Mouse (Mus musculus) heart, postnatal 0 days (tissue): ENCODE measurements at regions not wholly inside any gene's neighbourhood (a gene's known extent, or its start where the extent isn't known, plus 50 kb on each side); places are given as distances from the start of the nearest gene placed in this dataset.

Experiments used
- ATAC-seq: fragments of 200-750 bp; cut with Nextera tagmentation; 2 replicates; pipeline ENCODE4 v1.8.0; 2017; ENCODE audit warnings: low read depth, moderate number of reproducible peaks, moderate library complexity; ENCODE audit not compliant: insufficient read depth
- DNase-seq: peaks from one replicate; pipeline ENCODE4 v3.0.0-alpha.2; 2016; ENCODE audit warnings: low spot score
- H3K27ac ChIP-seq: fragments of 300-500 bp; sonication (generic); 2 replicates; pipeline ENCODE4 v1.5.1; 2014; ENCODE audit warnings: low read depth, mild to moderate bottlenecking
- H3K27me3 ChIP-seq: fragments of 300-500 bp; sonication (generic); 2 replicates; pipeline ENCODE4 v1.6.1; 2014; ENCODE audit warnings: low read length, mixed read lengths; ENCODE audit not compliant: control insufficient read depth, insufficient read depth
- H3K36me3 ChIP-seq: fragments of 300-500 bp; sonication (generic); replicated peaks from 2 replicates; pipeline ENCODE4 v1.6.1; 2014; ENCODE audit warnings: low read length, mixed read lengths; ENCODE audit not compliant: control insufficient read depth, insufficient read depth
- H3K4me1 ChIP-seq: fragments of 300-500 bp; sonication (generic); 2 replicates; pipeline ENCODE4 v1.6.1; 2014; ENCODE audit warnings: antibody characterized with exemption; ENCODE audit not compliant: control insufficient read depth, insufficient read depth
- H3K4me2 ChIP-seq: fragments of 300-500 bp; sonication (generic); 2 replicates; pipeline ENCODE4 v1.6.1; 2014; ENCODE audit warnings: low read depth, mild to moderate bottlenecking, low read length, moderate library complexity
- H3K4me3 ChIP-seq: fragments of 300-500 bp; sonication (generic); 2 replicates; pipeline ENCODE4 v1.5.1; 2014; ENCODE audit warnings: low read depth, low read length
- H3K9ac ChIP-seq: fragments of 300-500 bp; sonication (generic); replicated peaks from 2 replicates; pipeline ENCODE4 v1.6.1; 2014; ENCODE audit warnings: low read depth, low read length, mixed read lengths
- H3K9me3 ChIP-seq: fragments of 300-500 bp; sonication (generic); replicated peaks from 2 replicates; pipeline ENCODE4 v1.6.1; 2016; ENCODE audit warnings: low read length; ENCODE audit not compliant: control insufficient read depth
- CTCF ChIP-seq: IDR thresholded peaks from 2 replicates; pipeline ENCODE4 v1.5.1; 2016; ENCODE audit warnings: antibody characterized with exemption, control low read depth, low read depth
- EP300 ChIP-seq: IDR thresholded peaks from 2 replicates; pipeline ENCODE4 v1.6.1; 2016; ENCODE audit warnings: antibody characterized with exemption, low read depth
- WGBS: fragments of 180-500 bp; shearing (Covaris S2); extraction: QIAGEN DNeasy Blood & Tissue Kit; methylation state at CpG from one replicate; pipeline ENCODE4 v1.1.7; 2014; 5-methylcytosine and 5-hydroxymethylcytosine counted together

DNA sequence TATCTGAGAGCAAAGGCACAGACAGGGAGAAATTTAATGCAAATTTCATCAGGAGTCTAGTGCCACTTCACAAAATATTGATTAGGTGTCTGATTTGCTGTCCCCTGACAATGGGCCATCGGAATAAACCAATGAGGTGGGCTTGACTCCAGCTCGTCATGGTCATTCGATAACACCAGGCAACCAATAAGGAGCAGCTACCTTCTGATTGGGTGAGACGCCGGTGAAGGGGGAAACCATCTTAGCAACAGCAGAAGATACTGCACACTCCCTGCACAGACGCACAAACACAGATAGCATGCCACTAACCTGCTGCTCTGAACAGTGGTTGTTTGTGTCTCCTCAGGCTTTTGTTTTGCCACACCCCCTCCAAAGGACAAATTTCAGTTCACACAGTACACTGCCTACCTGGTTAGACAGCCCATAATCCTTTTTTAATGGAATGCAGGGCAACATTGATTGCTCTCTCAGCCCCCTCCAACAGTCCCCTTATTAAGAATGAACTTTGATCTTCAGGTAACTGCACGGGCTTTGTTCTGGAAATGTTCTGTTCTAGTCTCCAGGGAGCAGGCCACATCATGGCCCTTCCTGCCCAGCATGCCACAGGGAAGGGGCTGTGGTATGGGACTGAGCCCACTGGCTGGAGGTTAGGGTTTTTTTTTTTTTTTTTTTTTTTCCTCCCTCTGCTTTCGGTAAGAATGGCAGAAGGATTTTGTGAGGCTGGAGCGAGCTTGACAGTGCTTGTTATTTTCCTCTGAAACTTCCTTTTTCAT lies 285.1 kb upstream of the Ubash3b start:
- peak overlapping the region; percentile 51 for H3K4me2 ChIP-seq
- no peak overlapping the region for H3K4me3 ChIP-seq

DNA sequence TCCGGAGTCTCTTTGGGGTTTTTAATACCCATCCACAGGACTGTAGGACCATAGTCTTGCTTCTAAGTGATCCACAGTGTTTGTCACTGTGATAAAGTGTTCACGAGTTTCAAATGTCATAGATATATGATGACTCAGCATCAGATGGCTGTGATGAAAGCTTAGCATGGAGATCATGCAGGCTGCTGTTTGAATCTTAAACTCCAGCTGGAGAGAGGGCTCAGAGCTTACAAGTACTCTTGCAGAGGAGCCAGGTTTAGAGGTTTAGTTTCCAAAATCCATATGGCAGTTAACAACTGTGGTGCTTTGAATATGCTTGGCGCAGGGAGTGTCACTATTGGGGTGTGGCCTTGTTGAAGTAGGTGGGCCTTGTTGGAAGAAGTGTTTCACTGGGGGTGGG lies 280.9 kb upstream of the Ubash3b start:
- Histone ChIP-seq H3K4me2 (no peak overlapping the region), H3K9me3 (peaks cover 3% of the 10 kb centered on the region; the same call in 1 of the 2 replicates), H3K4me1 (0 out of 2 replicates have a peak, but pooled peaks cover 8% of the 10 kb centered on the region), H3K9ac (no peak overlapping the region), H3K27ac (no peak overlapping the region), H3K36me3 (no peaks in the 10 kb centered on the region), H3K27me3 (no peaks in the 10 kb centered on the region), H3K4me3 (no peak overlapping the region)
- DNase-seq (no peak), ATAC-seq (no peak)
- TF ChIP-seq CTCF = no peak
- no peak for TF ChIP-seq EP300
- 78% methylated on average over 3 of the region's 3 CpGs for WGBS

More for the DNA sequence above, 285.1 kb upstream of the Ubash3b start:
- ATAC-seq (0 out of 2 replicates have a peak, but pooled peaks have one; percentile 22), DNase-seq (no peak)
- Histone ChIP-seq H3K36me3 (no peaks in the 10 kb centered on the region), H3K4me1 (peaks cover 23% of the 10 kb centered on the region), H3K9me3 (no peaks in the 10 kb centered on the region), H3K27ac (peak overlapping the region; percentile 88), H3K9ac (no peak overlapping the region), H3K27me3 (no peaks in the 10 kb centered on the region)
- WGBS = 60% methylated on average over 9 of the region's 9 CpGs
- TF ChIP-seq EP300 = peak; percentile 5; the same call in 1 of the 2 replicates
- no peak for TF ChIP-seq CTCF

DNA sequence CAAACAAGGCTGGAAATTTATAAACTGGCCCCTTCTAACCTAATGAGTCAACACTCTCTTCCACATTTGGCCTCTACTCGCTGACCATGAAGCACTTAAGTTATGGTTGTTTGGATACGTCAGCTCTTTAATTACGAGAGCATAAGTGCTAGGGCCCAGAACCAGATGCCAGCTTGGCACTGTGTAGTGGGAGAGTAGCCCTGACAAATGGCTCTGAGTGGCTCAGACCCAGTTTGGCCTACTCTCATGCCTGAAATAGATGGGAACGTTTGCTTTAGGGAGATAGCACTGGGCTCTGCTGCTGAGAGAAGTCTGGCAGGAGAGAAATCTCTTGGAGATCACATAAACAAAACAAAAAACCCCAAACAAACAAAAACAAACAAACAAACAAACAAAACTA lies 278.5 kb upstream of the Ubash3b start:
- DNase-seq = peak; percentile 12
- no peak for TF ChIP-seq CTCF
- no peak for TF ChIP-seq EP300
- WGBS = 50% methylated on average over 4 of the region's 4 CpGs
- Histone ChIP-seq H3K9ac (no peak overlapping the region), H3K36me3 (no peaks in the 10 kb centered on the region), H3K27ac (no peak overlapping the region), H3K9me3 (peaks cover 3% of the 10 kb centered on the region; the same call in 1 of the 2 replicates), H3K4me1 (no peaks in the 10 kb centered on the region), H3K4me2 (no peak overlapping the region), H3K27me3 (no peaks in the 10 kb centered on the region), H3K4me3 (no peak overlapping the region)
- peak; percentile 66 for ATAC-seq

DNA sequence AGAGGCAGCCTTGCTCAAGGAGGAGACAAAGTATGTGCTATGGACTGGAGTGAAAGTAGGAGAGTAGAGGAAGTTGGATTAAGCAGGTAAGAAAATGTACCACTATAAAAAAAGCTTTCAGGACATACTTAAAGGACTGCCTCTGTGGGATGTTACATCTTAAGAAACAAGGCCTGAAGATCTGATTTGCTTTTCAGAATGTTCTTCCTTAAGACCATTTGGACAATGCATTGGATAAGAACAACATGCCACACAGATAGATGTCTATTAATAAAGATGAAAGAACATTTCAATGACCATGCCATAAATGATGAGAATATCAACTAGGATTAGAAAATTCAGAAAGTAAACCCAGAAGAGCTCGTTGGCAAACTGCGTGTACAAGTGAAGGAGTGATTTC lies 276.6 kb upstream of the Ubash3b start:
- no peaks in the 10 kb centered on the region for H3K4me1 ChIP-seq
- no peak overlapping the region for H3K27ac ChIP-seq
- TF ChIP-seq CTCF = no peak
- no peak for TF ChIP-seq EP300
- no peaks in the 10 kb centered on the region for H3K27me3 ChIP-seq
- no peaks in the 10 kb centered on the region for H3K36me3 ChIP-seq
- H3K9me3 ChIP-seq = peaks cover 3% of the 10 kb centered on the region; the same call in 1 of the 2 replicates
- H3K9ac ChIP-seq = no peak overlapping the region
- DNase-seq (no peak), ATAC-seq (no peak)
- no peak overlapping the region for H3K4me2 ChIP-seq
- H3K4me3 ChIP-seq = no peak overlapping the region
- 93% methylated on average over 2 of the region's 2 CpGs for WGBS

DNA sequence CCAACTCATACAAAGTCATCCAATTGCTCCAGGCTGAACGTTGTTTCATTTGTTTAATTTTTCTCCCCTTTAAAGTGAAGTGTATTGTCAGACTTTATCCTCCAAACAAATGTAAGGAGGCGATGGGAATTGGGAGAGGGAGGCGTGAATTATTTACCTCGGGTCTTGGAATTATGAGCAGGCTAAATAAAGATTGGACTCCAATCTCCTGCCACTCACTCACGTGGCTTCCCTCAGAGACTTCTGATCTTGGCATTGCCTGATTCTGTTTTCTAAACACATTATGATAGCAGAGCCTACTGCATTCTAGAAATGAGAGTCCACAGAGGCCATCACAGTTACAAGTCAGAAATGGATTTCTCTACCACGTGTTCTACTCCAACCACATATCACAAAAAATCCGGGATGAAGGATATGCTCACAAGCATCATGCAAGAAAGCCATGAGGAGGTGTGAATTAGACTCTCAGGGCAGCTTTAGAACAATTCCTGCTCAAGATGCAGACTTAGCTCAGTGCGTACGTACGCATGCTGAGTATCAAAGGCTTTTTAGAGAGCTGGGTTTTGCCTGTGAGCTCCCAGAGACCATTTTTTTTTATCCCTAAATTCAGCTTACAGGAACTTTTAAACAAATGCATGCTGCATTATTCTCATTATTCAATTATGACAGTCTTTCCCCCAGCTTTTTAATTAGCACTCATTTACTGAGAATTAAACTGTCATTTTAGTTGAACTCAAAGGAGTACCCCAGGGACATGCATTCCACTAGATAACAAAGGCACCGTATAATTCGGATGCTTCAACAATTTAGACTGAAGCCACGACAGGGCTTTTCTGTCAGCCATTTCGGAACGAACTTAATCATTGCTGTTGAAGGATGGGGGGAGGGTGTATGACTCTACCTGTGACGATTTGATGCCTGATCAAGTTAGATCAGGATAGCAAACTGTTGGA lies 269.2 kb upstream of the Ubash3b start:
- H3K36me3 ChIP-seq = no peaks in the 10 kb centered on the region
- no peak overlapping the region for H3K9ac ChIP-seq
- TF ChIP-seq EP300 (no peak), CTCF (no peak)
- no peak overlapping the region for H3K27ac ChIP-seq
- H3K4me3 ChIP-seq = no peak overlapping the region
- no peaks in the 10 kb centered on the region for H3K4me1 ChIP-seq
- H3K9me3 ChIP-seq = no peaks in the 10 kb centered on the region
- no peaks in the 10 kb centered on the region for H3K27me3 ChIP-seq
- WGBS = 66% methylated on average over 16 of the region's 16 CpGs
- no peak overlapping the region for H3K4me2 ChIP-seq
- ATAC-seq (no peak), DNase-seq (no peak)
